Mouse (Mus musculus) kidney, postnatal 25 days (tissue): ENCODE results near the gene Trim27.

Experiments
- DNase-seq, 2 experiments: peaks; one replicate each; pipeline ENCODE4 v3.0.0; 2021; ENCODE audit warnings: mixed read lengths in 2 of 2

Trim27 gene

DNA sequence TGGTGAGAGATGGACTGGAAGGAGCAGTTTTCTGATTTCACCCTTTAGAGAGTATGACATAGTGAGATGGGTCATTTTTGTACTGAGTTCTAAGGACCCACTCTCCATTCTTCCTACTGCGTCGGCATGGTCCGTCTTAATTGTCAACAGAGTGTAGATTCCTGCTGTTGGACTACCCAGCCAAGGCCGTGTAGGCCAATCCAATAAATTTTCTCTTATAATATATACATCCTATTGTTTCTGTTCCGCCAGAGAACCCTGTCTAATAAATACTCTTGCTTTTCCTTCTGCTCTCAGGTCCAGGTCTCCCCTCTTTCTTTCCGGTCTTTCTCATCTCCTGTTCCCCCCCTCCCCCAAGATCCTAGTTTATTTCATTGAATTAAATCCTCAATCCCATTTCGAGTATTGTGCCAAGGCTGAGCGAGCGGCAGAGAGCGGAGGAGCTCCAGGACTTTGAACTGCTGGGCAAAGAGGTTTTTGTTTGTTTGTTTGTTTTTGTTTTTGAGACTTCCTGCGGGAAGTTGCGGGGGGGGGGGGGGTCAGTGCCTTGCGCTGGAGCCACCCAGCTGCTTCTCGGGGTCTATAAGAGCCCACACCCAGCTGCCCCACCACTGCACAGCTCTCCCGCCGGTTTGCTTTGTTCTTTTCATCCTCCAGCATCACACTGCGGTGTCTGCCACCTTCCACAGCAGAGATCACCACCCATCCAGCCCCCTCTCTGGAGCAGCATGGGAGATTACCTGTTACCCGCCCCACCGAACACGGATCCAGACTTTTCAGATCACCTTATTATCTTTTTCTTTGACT lies 42.6 kb downstream of the Trim27 start:
- DNase-seq, result peak in 1 of 2 experiments; percentile 36

DNA sequence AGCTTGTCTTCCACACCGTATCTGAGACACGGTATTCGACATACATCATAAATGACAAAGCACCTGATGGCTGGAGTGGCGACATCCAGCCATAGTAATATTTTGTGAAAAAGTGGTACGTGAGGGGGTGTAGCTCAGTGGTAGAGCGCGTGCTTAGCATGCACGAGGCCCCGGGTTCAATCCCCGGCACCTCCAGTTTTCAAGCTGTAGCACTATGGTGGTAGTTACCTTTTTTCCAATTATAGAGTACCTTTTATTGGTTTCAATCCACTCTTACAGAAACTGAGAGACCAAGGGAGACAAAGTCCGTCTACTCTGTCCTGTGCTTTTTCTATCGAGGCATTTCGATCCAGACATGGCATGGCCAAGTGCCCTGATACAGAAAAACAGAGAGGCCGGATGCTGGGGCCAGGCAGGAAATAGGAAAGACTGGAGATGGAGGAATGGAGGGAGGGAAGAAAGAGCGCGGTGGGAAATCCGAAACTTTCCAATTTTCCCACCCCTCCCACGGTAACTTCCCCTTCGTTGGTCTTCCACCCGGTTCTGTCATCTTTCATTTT lies 43.3 kb downstream of the Trim27 start:
- peak; percentile 71 to 81 for DNase-seq

DNA sequence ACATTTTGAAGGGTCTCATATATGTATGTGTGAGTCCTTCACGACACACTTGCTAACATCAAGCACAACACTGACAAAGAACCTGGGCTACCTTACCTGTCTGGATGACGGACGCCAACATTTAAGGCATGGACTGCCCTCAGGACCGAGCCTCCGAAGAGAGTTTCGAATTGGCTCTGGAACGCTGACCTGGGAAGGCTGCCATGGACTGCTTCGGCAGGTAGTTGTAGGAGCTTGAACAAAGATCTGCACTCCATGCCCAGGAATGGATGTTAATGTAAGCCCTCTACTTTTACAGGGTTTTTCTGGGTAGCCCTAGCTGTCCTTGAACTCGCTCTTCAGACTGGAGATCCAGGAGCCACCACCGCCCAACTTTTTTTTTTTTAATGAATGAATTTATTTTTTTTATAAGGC lies 44.0 kb downstream of the Trim27 start:
- DNase-seq, result peak; percentile 19 to 37

DNA sequence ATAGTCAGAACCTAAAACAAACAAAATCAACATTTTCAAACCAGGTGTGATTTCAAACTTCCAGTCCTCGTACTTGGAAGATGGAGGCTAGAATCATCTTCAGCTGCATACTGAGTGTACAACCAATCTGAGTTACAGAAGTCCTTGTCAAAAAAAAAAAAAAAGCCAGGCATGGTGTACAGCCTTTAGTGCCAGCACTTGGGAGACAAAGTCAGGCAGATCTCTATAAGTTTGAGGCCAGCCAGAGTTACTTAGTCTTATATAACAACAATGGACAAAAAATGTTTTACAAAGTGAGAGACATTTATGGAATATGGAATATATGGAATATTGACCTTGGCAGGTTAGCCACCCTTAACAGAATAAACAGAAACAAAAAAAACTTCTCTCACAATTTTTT lies 45.1 kb downstream of the Trim27 start:
- DNase-seq, result no peak

DNA sequence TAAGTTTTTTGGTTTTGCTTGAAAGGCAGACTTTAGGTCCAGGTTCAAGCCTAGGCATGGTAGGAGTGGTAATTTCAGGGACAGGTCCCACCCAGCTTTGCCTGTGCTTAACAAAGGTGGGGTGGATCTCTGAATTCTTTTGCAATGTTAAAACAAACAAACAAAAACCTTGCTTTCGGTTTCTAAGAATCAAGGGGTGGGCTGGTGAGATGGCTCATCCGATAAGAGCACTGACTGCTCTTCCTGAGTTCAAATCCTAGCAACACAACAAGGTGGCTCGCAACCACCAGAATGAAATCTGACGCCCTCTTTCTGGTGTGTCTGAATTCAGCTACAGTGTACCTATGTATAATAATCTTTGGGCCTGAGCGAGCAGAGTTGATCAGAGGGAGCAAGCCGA lies 46.0 kb downstream of the Trim27 start:
- peak in 1 of 2 experiments; percentile 10 for DNase-seq

DNA sequence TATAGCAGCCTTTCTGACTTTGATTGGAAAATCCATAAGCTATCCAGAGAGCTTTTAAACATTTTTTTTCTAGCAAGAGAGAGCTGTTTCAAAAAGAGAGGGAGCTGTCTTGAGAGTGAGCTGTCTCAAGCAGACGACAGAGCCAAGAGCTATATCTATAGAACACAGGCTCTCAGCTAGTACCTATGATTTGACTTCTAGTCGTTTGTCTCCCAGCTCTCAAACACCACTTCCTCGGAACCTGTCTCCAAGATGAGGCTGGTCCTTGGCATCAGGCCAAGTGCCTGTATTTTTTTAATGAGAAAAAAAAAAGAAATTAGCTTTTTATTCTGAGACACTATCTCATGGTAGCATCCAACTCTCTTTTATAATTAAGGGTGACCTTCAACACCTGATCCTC lies 46.8 kb downstream of the Trim27 start:
- DNase-seq, result peak in 1 of 2 experiments; percentile 8

DNA sequence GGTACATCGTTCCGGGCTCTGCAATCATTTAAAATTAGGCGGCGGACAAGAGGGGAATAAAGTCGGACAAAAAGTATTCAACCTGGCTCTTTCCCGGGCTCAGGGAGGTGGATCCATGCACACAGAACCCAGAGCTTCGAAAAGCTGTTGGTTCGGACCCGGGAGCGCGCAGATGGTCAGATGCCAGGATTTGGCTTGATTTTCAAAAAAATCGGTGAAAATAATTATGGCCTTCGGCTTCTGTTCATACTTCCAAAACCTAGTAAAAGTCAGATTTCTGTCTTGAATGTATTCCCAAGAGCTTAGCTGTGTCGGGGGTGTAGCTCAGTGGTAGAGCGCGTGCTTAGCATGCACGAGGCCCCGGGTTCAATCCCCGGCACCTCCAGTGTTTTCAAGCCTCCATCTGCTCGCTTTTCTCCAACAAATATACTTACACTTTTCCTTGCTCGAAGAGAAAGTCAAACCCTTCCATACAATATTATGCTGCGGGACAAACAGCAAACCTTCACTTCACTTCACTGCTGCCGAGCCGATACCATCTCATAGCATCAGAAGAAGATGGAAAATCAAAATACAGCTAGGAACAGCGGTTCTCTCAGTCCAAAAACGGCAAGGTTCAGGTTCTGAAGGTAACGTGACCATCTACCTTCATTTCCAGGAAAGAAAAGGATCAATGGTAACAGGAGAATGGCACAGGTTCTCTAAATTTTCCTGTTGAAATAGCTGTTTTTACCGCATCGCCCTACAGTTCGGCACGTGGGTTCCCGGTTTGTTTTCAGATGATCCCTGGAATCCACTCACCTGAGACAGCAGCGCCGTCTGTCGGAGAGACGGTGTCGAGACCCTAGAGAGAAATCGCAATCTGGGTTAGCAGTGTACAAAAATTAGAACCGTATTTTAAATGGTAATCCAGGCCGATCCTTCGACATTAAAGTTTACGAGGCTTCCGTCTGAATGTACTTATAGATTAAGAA lies 54.8 kb downstream of the Trim27 start:
- peak; percentile 84 to 86 for DNase-seq

DNA sequence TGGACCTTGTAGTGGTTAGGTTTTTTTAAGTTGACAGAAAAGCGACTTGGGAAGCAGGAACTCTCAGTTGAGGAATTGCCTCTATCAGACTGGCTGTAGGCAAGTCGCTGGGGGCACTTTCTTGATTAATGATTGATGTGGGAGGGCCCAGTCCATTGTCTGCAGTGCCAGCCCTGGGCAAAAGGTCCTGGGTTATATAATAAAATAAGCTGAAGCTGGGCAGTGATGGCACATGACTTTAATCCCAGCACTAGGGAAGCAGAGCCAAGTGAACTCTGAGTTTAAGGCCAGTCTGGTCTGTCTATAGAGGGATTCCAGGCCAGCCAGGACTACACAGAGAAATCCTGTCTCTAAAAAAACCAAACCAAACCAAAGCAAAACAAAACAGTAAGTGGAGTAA lies 57.5 kb downstream of the Trim27 start:
- peak; percentile 65 to 85 for DNase-seq

DNA sequence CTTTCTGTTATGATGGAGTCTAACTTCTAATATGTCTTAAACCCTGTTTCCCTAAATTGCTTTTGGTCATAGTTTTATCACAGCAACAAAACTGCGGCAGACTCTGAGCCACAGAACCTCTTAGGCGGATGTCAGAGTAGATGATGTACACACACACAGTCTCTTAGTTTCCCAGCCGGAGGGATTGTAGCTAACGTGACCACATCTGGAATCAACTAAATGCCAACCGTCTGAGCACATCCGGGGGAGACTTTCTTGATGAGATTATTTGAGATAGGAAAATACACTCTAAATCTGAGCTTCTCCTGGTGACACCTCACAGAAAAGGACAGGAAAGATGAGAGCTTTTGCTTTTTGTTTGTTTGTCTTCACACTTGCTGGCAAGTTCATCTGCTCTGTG lies 57.9 kb downstream of the Trim27 start:
- no peak for DNase-seq

DNA sequence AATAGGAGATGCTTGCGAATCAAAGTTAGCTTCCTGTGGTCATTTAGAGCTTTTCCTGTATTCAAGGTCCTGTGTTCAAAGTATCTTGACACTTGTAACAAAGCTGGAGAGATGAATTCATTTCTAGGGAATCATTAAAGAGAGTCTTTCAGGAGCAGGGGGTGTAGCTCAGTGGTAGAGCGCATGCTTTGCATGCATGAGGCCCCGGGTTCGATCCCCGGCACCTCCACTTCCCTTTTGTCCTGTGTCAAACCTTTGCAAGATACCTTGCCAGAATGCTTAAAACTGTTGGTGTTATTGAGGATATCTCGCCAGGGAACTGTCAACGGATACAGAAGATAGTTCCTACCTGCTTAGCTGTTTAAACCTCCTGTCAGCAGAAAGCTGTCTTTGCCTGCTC lies 61.5 kb downstream of the Trim27 start:
- DNase-seq, result no peak

DNA sequence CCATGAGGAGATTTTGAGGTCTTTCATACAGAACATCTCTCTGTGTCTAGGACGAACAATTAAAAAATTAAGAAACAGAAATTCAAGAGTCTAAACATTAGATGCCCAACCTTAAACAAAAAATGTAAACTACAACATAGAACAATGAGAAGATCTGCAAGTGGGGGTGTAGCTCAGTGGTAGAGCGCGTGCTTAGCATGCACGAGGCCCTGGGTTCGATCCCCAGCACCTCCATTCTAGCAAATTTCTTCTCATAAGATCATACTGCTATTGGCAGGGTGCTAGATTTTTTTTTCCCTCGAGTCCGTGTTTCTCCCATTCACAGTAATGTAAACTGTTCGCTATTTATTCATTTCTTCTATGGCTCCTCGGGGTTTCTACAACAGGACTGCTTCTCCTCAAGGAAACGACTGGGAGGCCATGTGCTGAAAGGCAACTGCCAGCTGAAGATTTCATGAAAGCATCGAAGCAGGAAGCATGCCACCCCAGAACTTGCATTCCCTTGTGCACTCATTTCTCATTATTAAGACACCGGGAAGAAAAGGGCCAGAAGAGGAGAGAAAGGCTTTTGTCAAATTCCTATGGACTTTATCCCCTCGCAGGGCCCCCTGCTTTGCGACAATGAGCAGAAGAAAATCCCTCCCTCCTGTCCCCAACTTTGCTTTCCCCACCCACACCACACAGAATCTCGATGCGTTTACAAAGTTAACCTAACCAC lies 63.3 kb downstream of the Trim27 start:
- no peak for DNase-seq

DNA sequence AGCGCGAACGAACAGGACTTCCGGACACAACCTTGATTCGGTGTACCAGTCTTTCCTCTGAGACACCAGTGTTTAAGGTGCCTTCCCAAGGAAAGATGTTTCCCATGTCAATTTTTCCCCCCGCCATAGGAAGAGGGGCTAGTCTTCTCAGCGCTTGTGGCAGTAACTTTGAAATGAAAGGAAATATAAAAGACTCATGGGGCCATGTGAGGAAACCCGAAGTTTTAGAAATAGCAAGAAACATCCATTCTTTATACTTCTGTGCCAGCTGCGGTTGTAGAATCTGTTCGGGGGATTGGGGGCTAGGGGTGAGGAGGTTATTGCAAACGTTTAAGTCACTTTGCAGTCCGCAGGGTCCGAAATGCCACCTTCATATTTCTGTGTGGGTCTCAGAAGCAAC lies 64.0 kb downstream of the Trim27 start:
- DNase-seq, result no peak

DNA sequence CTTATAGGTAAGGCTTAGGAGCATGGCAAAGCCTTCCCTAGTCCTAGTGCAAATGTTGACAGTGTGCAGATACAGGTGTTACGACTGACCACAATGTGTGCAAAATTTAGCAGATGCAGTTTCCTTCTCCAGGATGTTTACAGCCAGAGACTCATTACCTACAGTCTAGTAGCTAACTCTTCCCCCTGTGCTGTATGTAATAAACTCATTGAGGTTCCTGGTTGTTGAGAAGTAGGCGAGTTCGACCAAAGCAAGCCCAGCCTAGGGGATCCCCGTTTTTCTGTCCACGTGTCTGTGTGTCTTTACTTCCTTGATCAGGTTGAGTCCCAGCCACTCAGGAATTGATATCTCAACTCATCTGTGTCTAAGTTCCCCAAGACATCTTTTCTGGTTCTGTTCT lies 64.8 kb downstream of the Trim27 start:
- no peak for DNase-seq
